ENCODE assay signal across 8 mouse cellular contexts in genomic region chr3:54360897-54361296, GRCm38 (mm10). TPM values are rescaled to one million over a fixed set of nuclear protein-coding genes. Genes with fewer than 3 reads are reported as not detected.
DNase-seq lines count a peak whose midpoint lies in the region; ATAC-seq and TF ChIP-seq lines count a peak whose summit lies in the region.

Postn (plus strand) TSS chr3:54361109.

- no peak for TF ChIP-seq EP300 in heart, adult 2 months (IDR thresholded peaks at IDR 0.05; ENCODE audit: insufficient read depth, low read depth, low read length)

- no peaks in the 10 kb centered on the region for H3K27me3 ChIP-seq in heart, adult 2 months (ENCODE audit: control insufficient read depth, insufficient read depth, low read length)
- H3K27me3 ChIP-seq in limb, embryonic 12.5 days = no peaks in the 10 kb centered on the region
- H3K27me3 ChIP-seq in neural tube, embryonic 15.5 days (replicated peaks) = no peaks in the 10 kb centered on the region

- H3K4me1 ChIP-seq in heart, adult 2 months (ENCODE audit: control insufficient read depth, insufficient read depth, low read length) = peaks cover 4% of the 10 kb centered on the region
- H3K4me1 ChIP-seq in limb, embryonic 12.5 days (replicated peaks) = peaks cover 17% of the 10 kb centered on the region
- peaks cover 10% of the 10 kb centered on the region for H3K4me1 ChIP-seq in neural tube, embryonic 15.5 days

- no peaks in the 10 kb centered on the region for H3K9me3 ChIP-seq in limb, embryonic 12.5 days
- H3K9me3 ChIP-seq in neural tube, embryonic 15.5 days (replicated peaks) = no peaks in the 10 kb centered on the region

- peak within 1 kb of the TSS; percentile 17 for H3K27ac ChIP-seq in heart, adult 2 months
- H3K27ac ChIP-seq in limb, embryonic 12.5 days = no peak within 1 kb of the TSS; the same call in 1 of the 2 replicates
- no peak within 1 kb of the TSS for H3K27ac ChIP-seq in neural tube, embryonic 15.5 days (replicated peaks)

- WGBS in heart, adult 2 months = 44% methylated on average over 6 of the region's 6 CpGs
- 26% methylated on average over 6 of the region's 6 CpGs for WGBS in limb, embryonic 12.5 days
- WGBS in neural tube, embryonic 15.5 days = 61% methylated on average over 6 of the region's 6 CpGs

- no peak within 1 kb of the TSS for H3K9ac ChIP-seq in heart, adult 2 months (ENCODE audit: low read depth, low read length)
- no peak within 1 kb of the TSS for H3K9ac ChIP-seq in limb, embryonic 12.5 days (replicated peaks)
- H3K9ac ChIP-seq in neural tube, embryonic 15.5 days (replicated peaks) = no peak within 1 kb of the TSS

- no peak for TF ChIP-seq CTCF in heart, adult 2 months (IDR thresholded peaks at IDR 0.05)

- no peak within 1 kb of the TSS for H3K4me3 ChIP-seq in heart, adult 2 months
- H3K4me3 ChIP-seq in limb, embryonic 12.5 days (replicated peaks) = no peak within 1 kb of the TSS
- H3K4me3 ChIP-seq in neural tube, embryonic 15.5 days (replicated peaks) = no peak within 1 kb of the TSS

- no peaks in the 10 kb centered on the region for H3K36me3 ChIP-seq in heart, adult 2 months (ENCODE audit: control insufficient read depth, insufficient read depth, low read length)
- no peaks in the 10 kb centered on the region for H3K36me3 ChIP-seq in limb, embryonic 12.5 days
- no peaks in the 10 kb centered on the region for H3K36me3 ChIP-seq in neural tube, embryonic 15.5 days

- peak; percentile 22 for DNase-seq in embryo, embryonic 11 days
- no peak for DNase-seq in embryo, embryonic 9.5 days (ENCODE audit: extremely low spot score)
- DNase-seq in NIH3T3 (ENCODE audit: low read depth) = peak; percentile 55
- DNase-seq in heart, adult 2 months = peak; percentile 9 to 22
- DNase-seq in cerebellum, postnatal 36 days = no peak
- no peak for DNase-seq in layer of hippocampus, postnatal 25 days (ENCODE audit: extremely low spot score in 1 of 2, low spot score in 1 of 2)

- TF ChIP-seq POLR2A in heart, adult 2 months (IDR thresholded peaks at IDR 0.05; ENCODE audit: insufficient read depth, low read depth, low read length) = peak; percentile 57; the same call in 1 of the 2 replicates

- intact Hi-C loops in heart, adult 2 months (cut with DNase I) = no loop called here

- no peak for ATAC-seq in limb, embryonic 12.5 days (ENCODE audit: insufficient number of reproducible peaks, insufficient read depth, low FRiP score, low TSS enrichment, low read depth)
- no peak for ATAC-seq in neural tube, embryonic 15.5 days (ENCODE audit: low FRiP score)

- no peaks in the 10 kb centered on the region for H3K79me2 ChIP-seq in heart, adult 2 months (replicated peaks; ENCODE audit: control insufficient read depth, insufficient read depth, low read length)

- peak within 1 kb of the TSS; percentile 24 for H3K4me2 ChIP-seq in limb, embryonic 12.5 days
- H3K4me2 ChIP-seq in neural tube, embryonic 15.5 days = peak within 1 kb of the TSS; percentile 28; the same call in 1 of the 2 replicates

RNA-seq across cellular contexts. Expression of gene Postn, which starts in this region (rescaled TPM):
- 10 to 100 TPM; 12.4 to 14.4 TPM for total RNA-seq in heart, adult 2 months (2021)
- polyA plus RNA-seq in heart, adult 2 months (2012; rRNA removed) = 17.2 and 34.3 TPM in 2 replicates
- polyA plus RNA-seq in limb, embryonic 12.5 days (2016; fragmentation: Nextera tagmentation; extraction: Ambion mirVana) = 24.9 and 39.1 TPM in 2 replicates
- polyA plus RNA-seq in neural tube, embryonic 15.5 days (2015; fragmentation: Nextera tagmentation; extraction: Ambion mirVana) = 60.3 and 71.8 TPM in 2 replicates
- 1 to 10 TPM in 1 of 2 experiments, under 1 TPM in 1; 0.91 to 1.2 TPM for total RNA-seq in layer of hippocampus, postnatal 25 days (2021)

Comparison
In these comparisons a context has a peak if more than half of its experiments do, and no peak if none do; other contexts are left out.
1. RNA of gene Postn (total RNA-seq): 12.4 to 14.4 TPM in heart, adult 2 months; 0.91 to 1.2 TPM in layer of hippocampus, postnatal 25 days; every median in the first group is over 4 times any median in the second.
2. DNase-seq: peak in embryo, embryonic 11 days (single experiment), NIH3T3 (single experiment) and heart, adult 2 months (2 of 2); none in embryo, embryonic 9.5 days (single experiment), cerebellum, postnatal 36 days (0 of 2) and layer of hippocampus, postnatal 25 days (0 of 2).